Mouse (Mus musculus): Measurements from ENCODE around the gene Pde6h. TPM values are rescaled to one million over a fixed set of nuclear protein-coding genes. Genes with fewer than 3 reads are reported as not detected.

Pde6h gene
- polyA plus RNA-seq, 1 experiment from 2014 or later = not detected

DNA sequence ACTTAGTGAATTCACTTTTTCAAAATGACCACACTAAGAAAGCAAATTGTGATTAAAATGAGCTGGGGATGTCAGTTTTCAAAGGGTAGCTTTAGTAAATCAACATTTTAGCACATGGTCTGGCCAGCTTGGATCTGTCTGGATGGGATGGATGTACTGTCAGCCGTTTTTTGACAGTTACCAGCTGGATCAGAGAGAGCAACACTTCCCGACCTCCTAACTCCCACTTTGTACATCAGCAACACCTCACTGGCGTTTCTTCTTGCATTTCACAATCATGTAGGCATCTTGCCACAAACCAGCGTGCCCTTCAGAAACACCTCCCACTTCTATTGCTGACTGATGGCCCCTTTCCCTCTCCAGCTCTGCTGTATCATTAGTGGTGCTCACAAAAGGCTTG is 25.4 kb upstream of the Pde6h start:
- no peak overlapping the region for H3K4me3 ChIP-seq
- WGBS = 74% methylated on average over 4 of the region's 4 CpGs
- H3K27ac ChIP-seq = no peak overlapping the region
- no peaks in the 10 kb centered on the region for H3K27me3 ChIP-seq
- no peak for ATAC-seq
- no peak overlapping the region for H3K9ac ChIP-seq
- no peaks in the 10 kb centered on the region for H3K9me3 ChIP-seq (replicated peaks)
- no peaks in the 10 kb centered on the region for H3K36me3 ChIP-seq (ENCODE audit: poor library complexity, severe bottlenecking)
- H3K4me1 ChIP-seq = no peaks in the 10 kb centered on the region
- H3K4me2 ChIP-seq = no peak overlapping the region

DNA sequence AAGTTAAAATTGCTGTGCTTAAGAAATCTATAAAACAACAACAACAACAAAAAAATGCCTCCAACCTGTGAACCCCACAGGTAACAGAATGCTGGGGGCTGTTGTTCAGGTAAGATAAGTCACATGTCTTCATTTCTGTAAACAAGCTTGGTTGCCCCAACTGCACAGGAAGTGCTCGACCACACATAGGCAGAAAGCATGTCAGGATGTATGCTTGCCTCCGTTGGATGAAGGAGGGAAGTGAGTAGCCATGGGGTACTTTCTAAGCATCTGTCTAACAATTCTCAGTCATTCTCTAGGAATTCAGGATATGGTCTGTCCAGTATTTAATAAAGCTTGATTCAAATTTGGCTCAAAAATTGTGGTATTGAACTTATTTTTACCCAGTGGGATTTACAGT is 24.7 kb upstream of the Pde6h start:
- no peak overlapping the region for H3K27ac ChIP-seq
- 87% methylated on average over 2 of the region's 2 CpGs for WGBS
- no peak overlapping the region for H3K4me3 ChIP-seq
- no peak overlapping the region for H3K9ac ChIP-seq
- no peaks in the 10 kb centered on the region for H3K9me3 ChIP-seq (replicated peaks)
- no peak for ATAC-seq
- no peak overlapping the region for H3K4me2 ChIP-seq
- no peaks in the 10 kb centered on the region for H3K27me3 ChIP-seq
- H3K4me1 ChIP-seq = no peaks in the 10 kb centered on the region
- H3K36me3 ChIP-seq (ENCODE audit: poor library complexity, severe bottlenecking) = no peaks in the 10 kb centered on the region

DNA sequence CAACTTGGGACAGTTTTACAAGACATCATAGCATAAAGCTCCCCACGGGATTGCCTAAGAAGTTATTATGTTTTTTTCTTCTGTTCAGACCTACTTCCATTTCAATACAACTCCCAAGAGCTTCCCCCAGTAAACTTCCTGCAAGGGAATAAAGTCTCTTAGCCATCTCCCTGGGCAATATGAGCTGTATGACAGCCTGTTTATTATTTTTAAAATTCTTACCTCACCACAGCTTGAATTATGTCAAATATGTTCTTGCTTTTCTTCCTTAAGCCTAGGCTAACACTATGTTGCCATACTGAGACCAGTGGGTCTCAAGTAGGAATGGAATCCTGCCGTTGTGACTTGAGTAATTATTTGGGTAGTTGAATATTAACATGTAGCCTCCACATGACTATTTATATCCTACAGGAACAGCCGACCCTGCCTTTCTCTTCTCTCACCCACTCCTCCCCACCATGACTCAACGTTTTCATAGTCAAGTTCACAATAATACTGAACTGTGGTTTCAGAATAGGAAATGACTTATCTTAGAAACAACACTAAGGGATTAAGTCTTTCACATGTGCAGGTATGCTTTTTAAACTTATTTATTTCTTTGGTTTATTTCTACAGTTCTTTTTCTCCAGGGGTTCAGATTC is 23.1 kb upstream of the Pde6h start:
- no peak for ATAC-seq
- Histone ChIP-seq H3K36me3 (ENCODE audit: poor library complexity, severe bottlenecking) (no peaks in the 10 kb centered on the region), H3K9ac (no peak overlapping the region), H3K27me3 (no peaks in the 10 kb centered on the region), H3K4me3 (no peak overlapping the region), H3K4me2 (no peak overlapping the region), H3K4me1 (no peaks in the 10 kb centered on the region), H3K9me3 (replicated peaks) (no peaks in the 10 kb centered on the region), H3K27ac (no peak overlapping the region)
- 86% methylated on average over 4 of the region's 4 CpGs for WGBS

DNA sequence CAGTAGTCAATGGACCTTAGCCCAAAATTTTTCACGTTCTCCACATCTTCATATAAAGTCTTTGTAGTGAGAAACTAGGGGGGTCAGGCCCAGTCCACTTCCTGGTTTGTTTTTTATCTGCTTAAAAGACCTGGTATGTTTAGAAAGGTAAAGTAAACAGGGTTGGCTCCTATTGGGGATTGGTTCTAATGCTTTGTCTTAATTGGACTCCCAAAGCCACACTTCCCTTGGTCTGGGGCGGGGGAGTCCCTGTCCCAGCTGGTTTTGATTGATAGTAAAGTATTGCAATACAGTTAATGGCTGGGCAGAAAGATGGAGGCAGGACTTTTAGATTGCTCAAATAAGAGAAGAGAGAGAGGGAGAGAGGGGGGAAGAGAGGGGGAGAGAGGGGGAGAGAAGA is 22.6 kb upstream of the Pde6h start:
- no peaks in the 10 kb centered on the region for H3K27me3 ChIP-seq
- no peak for ATAC-seq
- WGBS = 86% methylated on average over 2 of the region's 2 CpGs
- H3K27ac ChIP-seq = no peak overlapping the region
- no peaks in the 10 kb centered on the region for H3K9me3 ChIP-seq (replicated peaks)
- no peak overlapping the region for H3K9ac ChIP-seq
- H3K4me1 ChIP-seq = no peaks in the 10 kb centered on the region
- H3K4me3 ChIP-seq = no peak overlapping the region
- H3K36me3 ChIP-seq (ENCODE audit: poor library complexity, severe bottlenecking) = no peaks in the 10 kb centered on the region
- H3K4me2 ChIP-seq = no peak overlapping the region

DNA sequence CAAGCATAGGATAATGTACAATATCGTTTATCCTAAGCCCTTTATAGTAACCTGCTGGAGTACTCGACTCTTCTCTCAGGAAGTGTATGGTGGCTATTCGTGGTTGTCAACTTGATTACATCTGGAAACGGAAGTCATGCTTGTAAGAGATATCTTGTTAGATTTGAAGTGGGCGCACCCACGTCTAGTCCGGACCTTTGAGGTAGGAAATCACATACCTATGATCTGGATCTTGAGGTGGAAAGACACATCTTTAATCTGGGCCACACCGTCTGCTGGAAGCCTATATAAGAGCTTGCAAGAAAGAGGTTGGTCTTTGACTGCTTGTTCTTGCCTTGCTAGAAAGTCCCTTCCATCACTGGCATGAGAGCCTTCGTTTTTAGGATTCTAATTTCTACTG is 21.1 kb upstream of the Pde6h start:
- ATAC-seq = no peak
- WGBS = 92% methylated on average over 9 of the region's 9 CpGs
- no peak overlapping the region for H3K4me3 ChIP-seq
- H3K9me3 ChIP-seq (replicated peaks) = no peaks in the 10 kb centered on the region
- no peaks in the 10 kb centered on the region for H3K27me3 ChIP-seq
- H3K27ac ChIP-seq = no peak overlapping the region
- H3K36me3 ChIP-seq (ENCODE audit: poor library complexity, severe bottlenecking) = no peaks in the 10 kb centered on the region
- H3K9ac ChIP-seq = no peak overlapping the region
- H3K4me1 ChIP-seq = no peaks in the 10 kb centered on the region
- H3K4me2 ChIP-seq = no peak overlapping the region

DNA sequence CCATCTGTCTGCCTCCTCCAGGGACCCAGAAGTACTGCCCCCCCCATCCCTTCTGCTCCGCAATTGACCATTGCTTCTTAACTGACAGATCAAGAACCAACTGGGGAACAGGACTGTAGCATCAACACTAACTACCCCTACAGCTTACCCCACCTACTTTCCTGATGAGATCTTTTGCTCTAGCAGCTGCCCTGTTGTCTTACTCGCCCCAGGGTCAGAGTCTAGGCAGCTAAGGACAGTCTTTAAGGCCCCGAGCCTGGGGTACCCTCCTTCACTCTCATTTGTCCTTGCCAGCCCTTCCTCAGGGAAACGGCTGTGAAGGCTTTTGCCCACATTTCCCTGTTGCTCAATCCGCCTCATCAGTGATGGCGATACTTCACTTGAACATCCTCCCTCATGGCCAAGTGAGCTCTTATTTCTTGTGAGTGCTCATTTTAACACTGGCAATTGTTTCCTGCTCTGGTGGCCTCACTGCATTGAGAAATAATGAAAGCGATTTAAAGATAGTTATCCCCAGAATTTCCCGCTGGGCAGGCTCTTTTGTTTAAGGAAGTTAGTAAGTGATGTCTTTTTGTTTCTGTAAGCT is 19.7 kb upstream of the Pde6h start:
- Histone ChIP-seq H3K4me3 (no peak overlapping the region), H3K4me1 (no peaks in the 10 kb centered on the region), H3K27ac (no peak overlapping the region), H3K4me2 (no peak overlapping the region), H3K27me3 (no peaks in the 10 kb centered on the region), H3K36me3 (ENCODE audit: poor library complexity, severe bottlenecking) (no peaks in the 10 kb centered on the region), H3K9ac (no peak overlapping the region), H3K9me3 (replicated peaks) (no peaks in the 10 kb centered on the region)
- WGBS = 61% methylated on average over 8 of the region's 8 CpGs
- ATAC-seq = no peak

DNA sequence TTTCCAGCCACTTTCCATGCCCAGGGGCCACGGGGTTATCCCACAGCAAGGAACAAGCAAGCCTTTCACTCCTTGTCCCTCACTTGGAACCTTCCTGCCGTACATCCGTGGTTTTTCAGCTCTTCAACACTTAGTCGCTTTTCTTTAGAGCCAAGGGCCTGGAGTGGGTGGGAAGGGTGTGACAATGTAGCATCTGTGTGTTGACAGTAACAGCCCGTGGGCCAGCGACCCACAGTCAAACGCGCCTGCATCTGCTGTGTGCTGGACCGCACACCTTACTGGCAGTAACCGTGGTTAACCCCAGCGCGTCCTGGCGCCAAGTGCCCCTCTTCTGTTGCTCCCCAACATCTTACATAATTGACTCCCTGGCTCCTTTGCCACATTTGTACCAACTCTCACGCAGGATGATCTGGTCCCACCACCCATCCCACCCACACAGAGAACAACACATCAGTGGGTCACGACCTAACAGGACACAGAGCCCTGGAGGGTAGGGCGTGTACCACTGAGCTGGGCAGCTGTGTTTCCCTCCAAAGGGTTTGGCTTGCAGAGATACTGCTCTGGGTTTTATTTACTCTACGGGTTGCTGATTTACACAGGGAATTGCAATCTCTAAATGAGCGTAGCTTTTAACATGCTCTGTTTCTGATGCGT is 17.2 kb upstream of the Pde6h start:
- no peaks in the 10 kb centered on the region for H3K9me3 ChIP-seq (replicated peaks)
- no peaks in the 10 kb centered on the region for H3K4me1 ChIP-seq
- WGBS = 89% methylated on average over 19 of the region's 19 CpGs
- no peak overlapping the region for H3K4me3 ChIP-seq
- H3K4me2 ChIP-seq = no peak overlapping the region
- no peaks in the 10 kb centered on the region for H3K27me3 ChIP-seq
- no peak overlapping the region for H3K27ac ChIP-seq
- no peak for ATAC-seq
- no peak overlapping the region for H3K9ac ChIP-seq
- no peaks in the 10 kb centered on the region for H3K36me3 ChIP-seq (ENCODE audit: poor library complexity, severe bottlenecking)

DNA sequence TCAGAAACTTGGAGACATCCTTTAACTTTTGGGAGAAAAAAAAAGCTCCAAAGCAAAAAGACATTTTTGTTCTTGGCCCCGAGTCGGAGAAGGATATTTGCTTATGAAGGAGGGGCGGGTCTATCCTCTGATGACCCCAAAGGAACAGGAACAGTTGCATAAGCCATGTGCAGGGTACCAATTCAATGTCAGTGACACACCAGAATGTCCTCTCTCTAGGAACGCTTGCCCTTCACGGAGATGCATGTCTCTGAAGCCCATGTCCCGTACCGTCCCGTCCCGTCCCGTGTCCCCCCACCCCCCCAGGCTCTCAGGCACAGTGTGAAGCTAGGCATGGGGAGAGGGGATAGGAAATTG is 16.7 kb upstream of the Pde6h start:
- WGBS = 79% methylated on average over 10 of the region's 10 CpGs
- Histone ChIP-seq H3K4me3 (no peak overlapping the region), H3K4me2 (no peak overlapping the region), H3K36me3 (ENCODE audit: poor library complexity, severe bottlenecking) (no peaks in the 10 kb centered on the region), H3K27ac (no peak overlapping the region), H3K4me1 (no peaks in the 10 kb centered on the region), H3K9me3 (replicated peaks) (no peaks in the 10 kb centered on the region), H3K9ac (no peak overlapping the region), H3K27me3 (no peaks in the 10 kb centered on the region)
- no peak for ATAC-seq

DNA sequence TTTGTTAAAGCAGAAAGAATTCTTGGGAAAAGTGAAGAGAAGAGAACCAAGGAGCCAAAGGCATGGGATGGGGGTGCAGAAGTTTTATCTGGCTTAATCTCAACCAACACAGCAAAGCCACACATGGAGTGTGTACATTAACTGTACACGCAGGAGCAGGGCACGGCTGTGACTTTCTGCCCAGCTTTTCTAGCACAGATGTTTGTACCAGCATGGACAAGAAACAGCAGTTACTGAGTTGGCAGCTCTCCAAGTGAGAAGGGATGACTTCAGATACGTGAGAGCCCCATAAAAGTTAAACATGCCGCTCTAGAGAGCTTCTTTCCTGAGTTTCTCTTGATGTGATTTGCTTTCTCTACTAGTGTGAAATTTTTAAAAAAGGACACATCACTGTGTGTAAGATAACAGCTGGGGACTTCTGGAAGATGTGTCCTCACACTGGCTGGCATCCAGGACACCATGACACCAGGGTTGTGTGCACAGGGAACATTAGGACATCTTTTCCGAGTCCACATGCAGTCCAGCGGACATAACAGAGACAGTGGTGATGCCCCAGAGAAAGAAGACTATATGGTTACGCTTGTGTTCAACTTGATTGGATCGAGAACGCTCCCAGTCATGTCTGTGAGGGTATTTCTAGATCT is 13.3 kb upstream of the Pde6h start:
- WGBS = 83% methylated on average over 9 of the region's 9 CpGs
- no peak overlapping the region for H3K4me3 ChIP-seq
- H3K36me3 ChIP-seq (ENCODE audit: poor library complexity, severe bottlenecking) = no peaks in the 10 kb centered on the region

DNA sequence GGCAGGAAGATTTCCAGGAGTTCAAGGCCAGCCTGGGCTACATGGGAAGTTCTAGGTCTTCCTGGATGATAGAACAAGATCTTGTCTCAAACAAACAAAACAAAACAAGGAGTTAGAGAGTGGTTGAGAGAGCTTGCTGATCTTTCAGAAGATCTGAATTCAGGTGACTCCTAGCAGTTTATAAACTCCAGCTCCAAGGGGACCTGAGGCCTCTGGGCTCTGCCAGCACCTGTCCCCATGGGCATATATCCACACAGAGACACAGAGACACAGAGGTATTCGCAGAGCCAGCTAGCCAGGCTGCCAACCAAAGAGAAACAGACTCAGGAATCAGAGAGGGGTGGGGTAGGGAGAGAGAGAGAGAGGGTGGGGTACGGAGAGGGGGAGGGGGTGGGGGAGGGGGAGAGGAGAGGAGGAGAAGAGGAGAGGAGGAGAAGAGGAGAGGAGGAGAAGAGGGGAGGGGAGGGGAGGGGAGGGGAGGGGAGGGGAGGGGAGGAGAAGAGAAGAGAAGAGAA is 10.8 kb upstream of the Pde6h start:
- Histone ChIP-seq H3K4me3 (no peak overlapping the region), H3K36me3 (ENCODE audit: poor library complexity, severe bottlenecking) (no peaks in the 10 kb centered on the region), H3K9me3 (replicated peaks) (no peaks in the 10 kb centered on the region), H3K27me3 (no peaks in the 10 kb centered on the region), H3K27ac (no peak overlapping the region), H3K9ac (no peak overlapping the region), H3K4me2 (no peak overlapping the region), H3K4me1 (peaks cover 5% of the 10 kb centered on the region; the same call in 1 of the 2 replicates)
- WGBS = 70% methylated on average over 1 of the region's 2 CpGs
- no peak for ATAC-seq

More for the DNA sequence above, 13.3 kb upstream of the Pde6h start:
- Histone ChIP-seq H3K27me3 (no peaks in the 10 kb centered on the region), H3K9ac (no peak overlapping the region), H3K4me2 (no peak overlapping the region), H3K4me1 (peaks cover 5% of the 10 kb centered on the region; the same call in 1 of the 2 replicates), H3K27ac (no peak overlapping the region), H3K9me3 (replicated peaks) (no peaks in the 10 kb centered on the region)
- no peak for ATAC-seq

DNA sequence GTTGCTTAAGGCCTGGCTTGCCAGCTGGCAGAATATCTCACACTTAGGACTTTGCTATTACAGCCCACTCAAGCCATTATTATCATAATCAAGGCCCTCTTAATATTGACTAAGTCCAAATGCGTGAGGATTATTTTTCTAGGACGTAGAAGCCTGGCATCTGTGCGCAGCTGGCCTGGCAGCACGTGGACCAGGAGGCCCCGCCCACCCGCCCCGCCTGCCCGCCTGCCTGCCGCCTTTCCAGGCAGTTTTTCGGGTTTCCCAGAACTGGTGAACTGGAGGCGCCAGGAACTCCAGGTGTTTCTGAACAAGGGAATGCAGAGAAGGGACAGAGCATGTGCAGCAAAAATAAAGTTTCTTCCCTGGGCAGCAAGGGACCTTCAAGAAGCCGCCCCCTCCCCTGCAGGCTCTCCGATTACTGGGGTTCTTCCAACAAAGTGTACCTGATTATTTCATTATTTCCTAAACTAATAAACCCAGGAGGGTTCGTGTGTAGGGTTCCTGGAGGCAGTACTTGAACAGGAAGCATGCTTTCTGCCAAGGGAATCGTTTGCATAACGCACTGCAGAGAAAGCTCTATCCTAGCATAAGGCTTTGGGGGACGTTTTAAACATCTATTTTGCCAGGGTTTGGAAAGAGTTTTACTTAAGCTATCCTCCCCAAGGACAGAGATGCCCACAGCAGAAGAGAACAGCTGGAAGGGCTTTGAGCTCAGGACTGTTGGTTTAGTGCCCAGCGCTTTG is 10.1 kb upstream of the Pde6h start:
- Histone ChIP-seq H3K9ac (no peak overlapping the region), H3K4me2 (peak overlapping the region; percentile 50), H3K4me3 (peak overlapping the region; percentile 19), H3K36me3 (ENCODE audit: poor library complexity, severe bottlenecking) (no peaks in the 10 kb centered on the region), H3K4me1 (peaks cover 5% of the 10 kb centered on the region; the same call in 1 of the 2 replicates), H3K27me3 (no peaks in the 10 kb centered on the region), H3K9me3 (replicated peaks) (no peaks in the 10 kb centered on the region), H3K27ac (no peak overlapping the region)
- 17% methylated on average over 18 of the region's 18 CpGs for WGBS
- peak; percentile 90 for ATAC-seq

DNA sequence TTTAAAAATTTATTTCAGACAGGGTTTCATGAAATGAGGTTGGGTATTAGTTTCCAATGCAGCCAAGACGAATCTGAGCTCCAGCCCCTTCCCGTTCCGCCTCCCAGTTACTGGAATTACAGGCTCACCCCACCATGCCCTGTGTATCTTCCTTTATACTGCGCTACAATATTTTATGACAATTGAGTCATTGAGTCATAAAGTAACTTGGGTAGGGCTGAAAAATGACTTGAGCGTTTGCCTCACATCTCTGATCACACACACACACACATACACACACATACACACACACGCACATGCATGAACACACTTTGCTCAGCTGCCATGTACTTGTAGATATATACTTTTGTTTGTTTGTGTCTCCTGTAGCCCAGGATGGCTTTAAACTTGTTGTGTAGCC is 9.4 kb upstream of the Pde6h start:
- no peaks in the 10 kb centered on the region for H3K27me3 ChIP-seq
- H3K9ac ChIP-seq = no peak overlapping the region
- peaks cover 5% of the 10 kb centered on the region; the same call in 1 of the 2 replicates for H3K4me1 ChIP-seq
- no peak overlapping the region for H3K4me2 ChIP-seq
- no peak overlapping the region for H3K4me3 ChIP-seq
- WGBS = 95% methylated on average over 6 of the region's 6 CpGs
- no peaks in the 10 kb centered on the region for H3K9me3 ChIP-seq (replicated peaks)
- ATAC-seq = no peak
- H3K36me3 ChIP-seq (ENCODE audit: poor library complexity, severe bottlenecking) = no peaks in the 10 kb centered on the region
- H3K27ac ChIP-seq = no peak overlapping the region

Measured in forebrain, embryonic 13.5 days (tissue).